Mouse (Mus musculus): ENCODE data around the gene Rcc1. TPM values are rescaled to one million over a fixed set of nuclear protein-coding genes. Genes with fewer than 3 reads are reported as not detected.

The Rcc1 gene
- total and polyA plus RNA-seq, 2 experiments from 2014 or later, result 18.6 to 20.6 TPM

DNA sequence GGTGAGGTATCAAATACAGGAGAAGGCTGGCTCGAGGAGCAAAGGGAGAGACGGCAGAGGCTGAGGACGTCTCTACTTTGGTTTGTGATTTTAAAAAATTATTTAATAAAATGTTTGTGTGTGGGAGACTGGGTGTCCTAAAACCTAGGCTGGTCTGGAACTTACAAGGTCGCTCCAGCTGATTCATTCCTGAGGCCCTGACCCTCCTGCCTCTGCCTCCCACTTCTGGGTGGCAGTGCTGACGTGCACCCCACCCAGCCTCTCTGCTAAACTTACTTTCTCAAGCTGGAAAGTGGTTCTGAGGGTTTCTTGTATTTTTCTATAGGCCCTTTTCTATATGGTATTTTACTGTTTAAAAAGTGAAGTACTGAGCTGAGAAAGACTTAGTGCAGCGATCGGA lies 42.8 kb upstream of the Rcc1 start:
- H3K4me2 ChIP-seq (ENCODE audit: low read depth, low read length), result 0 out of 2 replicates have a peak overlapping the region, but pooled peaks have one; percentile 1
- TF ChIP-seq EP300 (IDR thresholded peaks at IDR 0.05; ENCODE audit: low read depth), result no peak
- no peak for TF ChIP-seq CTCF (IDR thresholded peaks at IDR 0.05; ENCODE audit: low read depth)
- H3K4me3 ChIP-seq (ENCODE audit: low read depth, low read length), result no peak overlapping the region
- no peaks in the 10 kb centered on the region for H3K9me3 ChIP-seq (replicated peaks; ENCODE audit: control insufficient read depth, low read length)
- H3K9ac ChIP-seq (replicated peaks; ENCODE audit: low read depth, low read length), result no peak overlapping the region
- 91% methylated on average over 7 of the region's 7 CpGs for WGBS
- ATAC-seq (ENCODE audit: insufficient read depth, low read depth) (no peak), DNase-seq (ENCODE audit: low spot score) (no peak)
- peaks cover 16% of the 10 kb centered on the region for H3K4me1 ChIP-seq (ENCODE audit: control insufficient read depth, insufficient read depth)
- H3K36me3 ChIP-seq (replicated peaks; ENCODE audit: control insufficient read depth, insufficient read depth, low read length), result no peaks in the 10 kb centered on the region
- no peak overlapping the region for H3K27ac ChIP-seq (ENCODE audit: low read depth)
- H3K27me3 ChIP-seq (ENCODE audit: control insufficient read depth, insufficient read depth, low read length), result no peaks in the 10 kb centered on the region

DNA sequence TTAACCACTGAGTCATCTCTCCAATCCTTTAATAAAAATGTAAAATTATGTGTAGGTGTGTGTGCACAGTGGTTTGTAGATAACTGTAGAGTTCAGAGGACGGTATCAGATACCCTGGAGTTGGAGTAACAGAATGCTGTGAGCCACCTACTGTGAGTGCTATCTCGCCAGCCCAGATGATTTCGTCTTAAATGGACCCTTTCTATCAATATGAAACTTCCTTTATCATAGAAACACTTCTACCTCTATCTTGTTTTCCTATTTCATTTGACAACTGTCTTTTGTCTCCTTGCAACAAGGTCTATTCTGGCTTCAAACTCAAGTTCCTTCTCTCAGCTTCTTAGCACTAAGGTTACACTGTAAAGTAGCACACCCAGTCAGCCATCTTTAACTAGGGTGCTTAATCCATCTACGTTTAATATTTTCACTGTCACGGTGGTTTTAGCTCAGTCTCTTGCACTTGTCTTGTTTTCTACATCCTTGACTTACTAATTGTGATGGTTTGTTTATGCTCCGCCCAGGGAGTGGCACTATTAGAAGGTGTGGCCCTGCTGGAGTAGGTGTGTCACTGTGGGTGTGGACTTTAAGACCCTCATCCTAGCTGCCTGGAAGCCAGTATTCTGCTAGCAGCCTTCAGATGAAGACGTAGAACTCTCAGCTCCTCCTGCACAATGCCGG lies 37.8 kb upstream of the Rcc1 start:
- TF ChIP-seq EP300 (IDR thresholded peaks at IDR 0.05; ENCODE audit: low read depth) (no peak), CTCF (IDR thresholded peaks at IDR 0.05; ENCODE audit: low read depth) (no peak)
- ATAC-seq (ENCODE audit: insufficient read depth, low read depth), result no peak
- Histone ChIP-seq H3K27me3 (ENCODE audit: control insufficient read depth, insufficient read depth, low read length) (no peaks in the 10 kb centered on the region), H3K4me3 (ENCODE audit: low read depth, low read length) (no peak overlapping the region), H3K4me1 (ENCODE audit: control insufficient read depth, insufficient read depth) (peaks cover 4% of the 10 kb centered on the region; the same call in 1 of the 2 replicates), H3K4me2 (ENCODE audit: low read depth, low read length) (no peak overlapping the region), H3K36me3 (replicated peaks; ENCODE audit: control insufficient read depth, insufficient read depth, low read length) (0 out of 2 replicates have a peak, but pooled peaks cover 4% of the 10 kb centered on the region), H3K27ac (ENCODE audit: low read depth) (no peak overlapping the region), H3K9ac (replicated peaks; ENCODE audit: low read depth, low read length) (no peak overlapping the region), H3K9me3 (replicated peaks; ENCODE audit: control insufficient read depth, low read length) (no peaks in the 10 kb centered on the region)
- 88% methylated on average over 8 of the region's 8 CpGs for WGBS
- DNase-seq (ENCODE audit: low spot score), result no peak

DNA sequence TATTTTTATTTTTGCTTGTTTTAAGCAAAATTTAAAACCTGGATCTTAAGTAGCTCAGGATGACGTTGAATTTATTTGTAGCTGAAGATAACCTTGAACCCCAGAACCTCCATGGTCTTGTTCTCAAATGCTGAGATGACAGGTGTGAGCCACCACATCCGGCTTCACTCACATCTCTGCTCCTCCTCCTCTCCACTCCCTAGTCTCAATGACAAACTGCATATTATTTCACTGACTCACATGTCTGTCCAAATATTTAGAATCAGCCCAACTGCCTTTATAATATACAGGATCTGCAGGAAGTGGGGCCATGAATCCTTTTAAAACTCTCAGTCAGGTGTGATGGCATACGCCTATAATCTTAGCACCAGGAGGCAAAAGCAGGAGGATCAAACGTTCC lies 35.9 kb upstream of the Rcc1 start:
- Histone ChIP-seq H3K9ac (replicated peaks; ENCODE audit: low read depth, low read length) (no peak overlapping the region), H3K4me3 (ENCODE audit: low read depth, low read length) (no peak overlapping the region), H3K4me2 (ENCODE audit: low read depth, low read length) (no peak overlapping the region), H3K27me3 (ENCODE audit: control insufficient read depth, insufficient read depth, low read length) (no peaks in the 10 kb centered on the region), H3K9me3 (replicated peaks; ENCODE audit: control insufficient read depth, low read length) (no peaks in the 10 kb centered on the region), H3K4me1 (ENCODE audit: control insufficient read depth, insufficient read depth) (peaks cover 4% of the 10 kb centered on the region; the same call in 1 of the 2 replicates), H3K27ac (ENCODE audit: low read depth) (no peak overlapping the region), H3K36me3 (replicated peaks; ENCODE audit: control insufficient read depth, insufficient read depth, low read length) (peaks cover 8% of the 10 kb centered on the region; the same call in 1 of the 2 replicates)
- TF ChIP-seq CTCF (IDR thresholded peaks at IDR 0.05; ENCODE audit: low read depth) (no peak), EP300 (IDR thresholded peaks at IDR 0.05; ENCODE audit: low read depth) (no peak)
- DNase-seq (ENCODE audit: low spot score) (no peak), ATAC-seq (ENCODE audit: insufficient read depth, low read depth) (no peak)
- WGBS, result 70% methylated on average over 4 of the region's 4 CpGs

DNA sequence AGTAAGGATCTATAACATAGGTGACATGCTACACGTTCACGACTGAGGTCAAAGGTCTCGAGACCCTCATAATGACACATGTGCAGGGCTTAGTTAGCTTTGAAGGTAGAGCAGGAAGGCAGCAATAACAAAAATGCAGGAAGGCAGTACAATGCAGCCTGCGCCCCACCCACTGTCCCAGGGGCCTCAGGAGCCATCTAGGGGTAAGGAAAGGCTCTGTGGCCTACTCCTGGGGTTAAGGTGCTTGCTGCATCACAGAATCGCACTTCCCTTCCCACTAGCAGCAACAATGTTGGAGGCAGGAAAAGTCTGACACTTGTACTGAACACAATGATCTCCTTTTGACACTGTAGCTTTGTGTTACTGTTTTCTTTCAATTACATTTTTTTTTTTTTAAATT lies 34.2 kb upstream of the Rcc1 start:
- TF ChIP-seq EP300 (IDR thresholded peaks at IDR 0.05; ENCODE audit: low read depth) (no peak), CTCF (IDR thresholded peaks at IDR 0.05; ENCODE audit: low read depth) (no peak)
- Histone ChIP-seq H3K4me2 (ENCODE audit: low read depth, low read length) (no peak overlapping the region), H3K27ac (ENCODE audit: low read depth) (peak overlapping the region; percentile 59), H3K27me3 (ENCODE audit: control insufficient read depth, insufficient read depth, low read length) (no peaks in the 10 kb centered on the region), H3K9ac (replicated peaks; ENCODE audit: low read depth, low read length) (no peak overlapping the region), H3K4me1 (ENCODE audit: control insufficient read depth, insufficient read depth) (peaks cover 4% of the 10 kb centered on the region; the same call in 1 of the 2 replicates), H3K9me3 (replicated peaks; ENCODE audit: control insufficient read depth, low read length) (no peaks in the 10 kb centered on the region), H3K36me3 (replicated peaks; ENCODE audit: control insufficient read depth, insufficient read depth, low read length) (peaks cover 8% of the 10 kb centered on the region; the same call in 1 of the 2 replicates), H3K4me3 (ENCODE audit: low read depth, low read length) (no peak overlapping the region)
- no peak for ATAC-seq (ENCODE audit: insufficient read depth, low read depth)
- DNase-seq (ENCODE audit: low spot score), result no peak
- 64% methylated on average over 5 of the region's 5 CpGs for WGBS

DNA sequence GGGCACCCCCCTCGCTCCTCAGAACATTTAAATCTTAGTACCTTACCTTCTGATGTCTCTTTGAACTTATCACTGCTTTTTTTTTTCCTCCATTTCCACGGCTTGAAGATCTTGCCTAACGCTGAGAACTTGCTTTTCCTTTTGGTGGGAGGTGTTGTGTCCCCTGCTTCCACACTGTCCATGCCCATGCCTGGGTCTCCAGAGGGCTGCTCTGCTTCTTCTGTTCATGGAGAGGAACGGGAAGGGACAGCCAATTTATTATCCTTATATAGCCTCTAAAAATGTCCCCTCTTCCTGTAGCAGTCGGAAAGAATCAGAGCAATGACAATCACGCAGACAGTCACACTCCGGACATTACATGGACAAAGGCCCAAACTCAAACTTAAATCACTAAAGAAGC lies 33.4 kb upstream of the Rcc1 start:
- WGBS, result 57% methylated on average over 7 of the region's 7 CpGs
- Histone ChIP-seq H3K27ac (ENCODE audit: low read depth) (peak overlapping the region; percentile 59), H3K9ac (replicated peaks; ENCODE audit: low read depth, low read length) (no peak overlapping the region), H3K4me1 (ENCODE audit: control insufficient read depth, insufficient read depth) (peaks cover 4% of the 10 kb centered on the region; the same call in 1 of the 2 replicates), H3K36me3 (replicated peaks; ENCODE audit: control insufficient read depth, insufficient read depth, low read length) (peaks cover 8% of the 10 kb centered on the region; the same call in 1 of the 2 replicates), H3K9me3 (replicated peaks; ENCODE audit: control insufficient read depth, low read length) (no peaks in the 10 kb centered on the region), H3K27me3 (ENCODE audit: control insufficient read depth, insufficient read depth, low read length) (no peaks in the 10 kb centered on the region), H3K4me3 (ENCODE audit: low read depth, low read length) (no peak overlapping the region), H3K4me2 (ENCODE audit: low read depth, low read length) (no peak overlapping the region)
- DNase-seq (ENCODE audit: low spot score), result no peak
- no peak for TF ChIP-seq EP300 (IDR thresholded peaks at IDR 0.05; ENCODE audit: low read depth)
- TF ChIP-seq CTCF (IDR thresholded peaks at IDR 0.05; ENCODE audit: low read depth), result no peak
- no peak for ATAC-seq (ENCODE audit: insufficient read depth, low read depth)

Data from heart, postnatal 0 days (tissue).